Mouse (Mus musculus) embryonic facial prominence, embryonic 13.5 days (tissue): ENCODE data around the gene Gm13275. TPM values are rescaled to one million over a fixed set of nuclear protein-coding genes. Genes with fewer than 3 reads are reported as not detected.

ENCODE experiments used
- polyA plus RNA-seq: library from polyadenylated mRNA; unstranded; fragments of >200 nt; fragmentation: Nextera tagmentation; extraction: Ambion mirVana; gene quantifications from 2 replicates; pipeline ENCODE4 v1.2.1, GENCODE M21; 2015

The Gm13275 gene
- polyA plus RNA-seq, 1 experiment from 2014 or later, result not detected

Other genes with a start within 250 kb of the Gm13275 start
- not detected in 2 replicates for gene Ifna15, start 236.2 kb upstream of the Gm13275 start, polyA plus RNA-seq
- gene Ifna14, start 222.7 kb upstream of the Gm13275 start, polyA plus RNA-seq, result not detected in 2 replicates
- not detected in 2 replicates for gene Ifna9, start 202.1 kb upstream of the Gm13275 start, polyA plus RNA-seq
- not detected in 2 replicates for gene Ifna12, start 191.1 kb upstream of the Gm13275 start, polyA plus RNA-seq
- not detected in 2 replicates for gene C87499, start 160.1 kb upstream of the Gm13275 start, polyA plus RNA-seq
- gene Ifna13, start 150.0 kb upstream of the Gm13275 start, polyA plus RNA-seq, result not detected in 2 replicates
- gene Ifna16, start 117.6 kb upstream of the Gm13275 start, polyA plus RNA-seq, result not detected in 2 replicates
- not detected in 2 replicates for gene Ifna2, start 110.6 kb upstream of the Gm13275 start, polyA plus RNA-seq
- not detected in 2 replicates for gene Ifnab, start 103.1 kb upstream of the Gm13275 start, polyA plus RNA-seq
- 0.84 and 1.0 TPM in 2 replicates for gene Gm26566, start 72.7 kb upstream of the Gm13275 start, polyA plus RNA-seq
- gene Klhl9, start 72.0 kb upstream of the Gm13275 start, polyA plus RNA-seq, result 111 and 122 TPM in 2 replicates
- not detected in 2 replicates for gene Gm13271, start 39.6 kb upstream of the Gm13275 start, polyA plus RNA-seq
- gene Gm13283, start 34.4 kb upstream of the Gm13275 start, polyA plus RNA-seq, result 0.22 and 0.63 TPM in 2 replicates
- gene Gm13290, start 20.7 kb upstream of the Gm13275 start, polyA plus RNA-seq, result 0.46 and 0.70 TPM in 2 replicates
- not detected in 2 replicates for gene Gm13289, start 17.6 kb upstream of the Gm13275 start, polyA plus RNA-seq
- gene Gm13272, start 14.6 kb upstream of the Gm13275 start, polyA plus RNA-seq, result not detected in 2 replicates
- gene Ifnz, start 12.4 kb upstream of the Gm13275 start, polyA plus RNA-seq, result not detected in 2 replicates
- gene Gm13276, start 8.8 kb upstream of the Gm13275 start, polyA plus RNA-seq, result not detected in 2 replicates
- not detected in 2 replicates for gene Gm13277, start 5.9 kb upstream of the Gm13275 start, polyA plus RNA-seq
- gene Gm13278, start 2.9 kb upstream of the Gm13275 start, polyA plus RNA-seq, result not detected in 2 replicates
- gene Gm13279, start 2.9 kb downstream of the Gm13275 start, polyA plus RNA-seq, result not detected in 2 replicates
- gene Gm13285, start 5.2 kb downstream of the Gm13275 start, polyA plus RNA-seq, result 0.58 and 1.4 TPM in 2 replicates
- not detected in 2 replicates for gene Gm13287, start 8.8 kb downstream of the Gm13275 start, polyA plus RNA-seq
- gene Gm13288, start 11.0 kb downstream of the Gm13275 start, polyA plus RNA-seq, result 0.11 TPM in 1 of 2 replicates, not detected in the other
- gene Ifna7, start 21.7 kb downstream of the Gm13275 start, polyA plus RNA-seq, result not detected in 2 replicates
- gene Ifna11, start 25.5 kb downstream of the Gm13275 start, polyA plus RNA-seq, result not detected in 2 replicates
- not detected in 2 replicates for gene Ifna6, start 32.9 kb downstream of the Gm13275 start, polyA plus RNA-seq
- gene Ifna5, start 41.0 kb downstream of the Gm13275 start, polyA plus RNA-seq, result not detected in 2 replicates
- gene Ifna4, start 47.4 kb downstream of the Gm13275 start, polyA plus RNA-seq, result not detected in 2 replicates
- gene Ifna1, start 55.6 kb downstream of the Gm13275 start, polyA plus RNA-seq, result not detected in 2 replicates
- gene Ifne, start 85.7 kb downstream of the Gm13275 start, polyA plus RNA-seq, result not detected in 2 replicates